Mouse (Mus musculus): ENCODE measurements around the gene Gm49336.

DNA sequence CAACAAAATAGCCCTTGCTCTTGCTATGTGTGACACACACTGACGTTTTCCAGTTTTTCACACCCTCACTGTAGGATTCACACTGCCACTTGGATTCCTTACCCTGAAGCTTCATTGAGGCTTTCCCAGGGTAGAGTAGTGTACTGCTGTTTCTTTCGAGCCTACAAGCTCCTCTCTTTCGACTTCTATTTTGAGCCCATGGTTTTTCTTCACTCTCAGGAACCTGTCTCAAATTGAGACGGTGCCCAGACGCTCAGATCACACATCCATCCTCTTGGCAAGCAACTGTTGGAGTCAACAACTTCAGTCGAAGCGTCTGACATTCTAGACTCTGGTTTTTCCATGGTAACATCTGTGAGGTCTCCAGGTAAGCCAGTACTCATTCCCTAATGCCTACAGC lies 54.4 kb downstream of the Gm49336 start, which contains the start of gene Atp8a2:
- TF ChIP-seq CTCF (IDR thresholded peaks at IDR 0.05; ENCODE audit: low read depth, low read length), result no peak
- no peak for TF ChIP-seq POLR2A (IDR thresholded peaks at IDR 0.05; ENCODE audit: borderline replicate concordance, low read depth, low read length)

Data from bone marrow macrophage, adult 2 months (primary cell).